Mouse (Mus musculus): ENCODE results near the gene Copa. TPM values are rescaled to one million over a fixed set of nuclear protein-coding genes. Genes with fewer than 3 reads are reported as not detected.

Gene Copa
- total and polyA plus RNA-seq, 3 experiments = 81.2 to 118 (median 92.3) TPM

DNA sequence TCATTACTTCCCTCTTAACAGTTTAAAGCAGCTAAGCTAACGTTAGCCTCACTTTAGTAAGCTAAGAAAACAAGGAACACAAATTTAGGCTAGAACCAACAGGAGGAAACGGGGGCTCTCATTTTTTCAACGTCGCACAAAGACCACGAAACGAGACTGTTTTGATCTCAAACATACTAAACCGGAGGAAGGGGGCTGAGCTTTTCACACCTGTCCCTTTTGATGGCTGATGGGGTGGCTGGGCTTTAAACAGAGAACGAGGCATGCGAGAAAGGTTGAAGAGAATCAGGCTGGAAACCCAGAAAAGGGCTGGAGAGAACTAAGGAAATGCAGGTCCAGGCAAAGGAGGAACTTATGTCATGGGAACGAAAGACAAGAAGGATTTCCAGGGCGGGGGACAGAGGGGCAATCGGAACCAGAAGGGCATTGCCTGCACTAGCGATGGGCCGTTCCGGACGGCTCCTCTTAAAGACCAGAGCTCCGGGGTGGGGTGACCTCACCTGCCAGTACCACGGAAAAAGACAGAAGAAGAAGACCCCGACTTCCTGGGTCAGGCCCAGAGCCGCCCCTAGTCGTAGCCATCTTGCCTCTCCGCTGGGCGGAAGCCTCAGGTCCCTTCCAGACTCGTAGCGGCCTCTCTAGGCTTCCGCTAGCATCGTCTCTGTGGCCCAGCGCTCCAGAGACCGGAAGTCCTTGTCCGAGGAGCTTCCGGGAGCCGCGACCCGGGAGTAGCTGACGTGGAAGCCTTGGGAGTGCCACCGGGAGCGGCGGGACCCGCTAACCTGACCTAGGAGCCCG is at the start of gene Copa, which contains the start of gene Ncstn (continued):
- TF ChIP-seq ELF1 (IDR thresholded peaks at IDR 0.05; ENCODE audit: low read depth, low read length) (peak; percentile 94), HCFC1 (IDR thresholded peaks at IDR 0.05; ENCODE audit: low read depth, low read length) (peak; percentile 90), RAD21 (IDR thresholded peaks at IDR 0.05; ENCODE audit: low read depth, low read length) (no peak), NELFE (IDR thresholded peaks at IDR 0.05; ENCODE audit: low read depth, low read length) (peak; percentile 82), TAL1 (IDR thresholded peaks at IDR 0.05; ENCODE audit: low read length) (no peak)

DNA sequence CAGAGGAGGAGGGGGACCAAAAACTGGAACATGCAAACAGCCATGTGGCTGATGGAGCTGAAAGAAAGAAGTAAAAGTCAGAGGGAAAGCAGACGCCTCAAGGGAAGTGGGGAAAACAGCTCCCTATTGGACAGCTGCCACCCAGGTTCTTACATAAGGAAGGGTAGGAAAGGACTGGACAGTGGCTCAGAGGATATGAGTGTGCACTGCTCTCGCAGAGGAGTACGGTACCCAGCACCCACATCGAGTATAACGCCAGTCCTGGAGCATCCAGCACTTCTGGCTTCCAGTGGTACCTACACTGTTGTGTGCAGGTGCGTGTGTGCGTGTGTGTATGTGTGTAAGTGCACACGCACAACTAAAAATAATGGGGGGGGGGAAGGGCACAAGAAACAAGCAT is 35.9 kb upstream of the Copa start:
- Histone ChIP-seq H3K36me3 (ENCODE audit: control insufficient read depth in 1 of 2, insufficient read depth in 2 of 2, low read length in 2 of 2) (no peaks in the 10 kb centered on the region; a peak in 1 of 4 replicates), H3K4me3 (ENCODE audit: control insufficient read depth in 1 of 2, insufficient read depth in 1 of 2, low read depth in 2 of 2, low read length in 2 of 2) (no peak overlapping the region), H3K27ac (ENCODE audit: control insufficient read depth, low read depth, low read length) (no peak overlapping the region), H3K4me1 (ENCODE audit: control insufficient read depth in 1 of 2, insufficient read depth in 2 of 2, low read length in 2 of 2) (0 out of 4 replicates have a peak, but pooled peaks cover 0 to 7% of the 10 kb centered on the region in 2 experiments), H3K27me3 (ENCODE audit: control insufficient read depth in 1 of 2, insufficient read depth in 2 of 2, low read length in 2 of 2) (no peaks in the 10 kb centered on the region), H3K79me2 (ENCODE audit: control insufficient read depth, insufficient read depth, low read length, poor library complexity) (no peaks in the 10 kb centered on the region), H3K9ac (ENCODE audit: control insufficient read depth, low read depth, low read length, poor library complexity, severe bottlenecking) (no peak overlapping the region), H3K9me3 (replicated peaks; ENCODE audit: insufficient read depth, low read length) (no peaks in the 10 kb centered on the region)
- TF ChIP-seq ZMIZ1 (IDR thresholded peaks at IDR 0.05; ENCODE audit: low read depth, low read length) (no peak), BHLHE40 (IDR thresholded peaks at IDR 0.05; ENCODE audit: borderline replicate concordance, low read depth, low read length) (no peak), MAZ (IDR thresholded peaks at IDR 0.05; ENCODE audit: low read depth, low read length) (no peak), TBP (IDR thresholded peaks at IDR 0.05; ENCODE audit: low read depth, low read length) (no peak), GATA1 (IDR thresholded peaks at IDR 0.05; ENCODE audit: low read depth, low read length) (no peak), EP300 (IDR thresholded peaks at IDR 0.05; ENCODE audit: low read depth in 1 of 2, low read length in 2 of 2) (no peak), CHD2 (IDR thresholded peaks at IDR 0.05; ENCODE audit: low read length) (no peak), HCFC1 (IDR thresholded peaks at IDR 0.05; ENCODE audit: low read depth, low read length) (no peak), SMC3 (IDR thresholded peaks at IDR 0.05; ENCODE audit: low read depth, low read length) (no peak), UBTF (IDR thresholded peaks at IDR 0.05; ENCODE audit: borderline replicate concordance, insufficient read depth, low read depth, low read length) (no peak), ZNF384 (IDR thresholded peaks at IDR 0.05; ENCODE audit: low read depth, low read length) (no peak), ELF1 (IDR thresholded peaks at IDR 0.05; ENCODE audit: low read depth, low read length) (no peak), GABPA (IDR thresholded peaks at IDR 0.05; ENCODE audit: low read depth, low read length) (no peak), CHD1 (IDR thresholded peaks at IDR 0.05; ENCODE audit: low read depth, low read length) (no peak), TAL1 (IDR thresholded peaks at IDR 0.05; ENCODE audit: low read length) (no peak), POLR2A (IDR thresholded peaks at IDR 0.05; ENCODE audit: control insufficient read depth in 1 of 2, insufficient read depth in 1 of 2, low read depth in 1 of 2, low read length in 2 of 2, poor library complexity in 1 of 2) (no peak), POLR2AphosphoS2 (IDR thresholded peaks at IDR 0.05; ENCODE audit: low read length) (no peak), ETS1 (IDR thresholded peaks at IDR 0.05; ENCODE audit: low read depth, low read length) (no peak)
- peak; percentile 13 for DNase-seq (ENCODE audit: low read depth, low spot score)
